Mouse (Mus musculus) skeletal muscle tissue, adult 2 months (tissue): ENCODE data around the gene Gdf15.

Experiments used
- DNase-seq: peaks from one replicate; pipeline ENCODE4 v3.0.0-alpha.2; 2012; ENCODE audit warnings: low read depth, low spot score

Gene Gdf15

GRCm38 (mm10) chr8:70632346-70632892 is at the start of gene Gdf15:
Gdf15 (minus strand) TSS chr8:70632456.
- DNase-seq, result no peak

GRCm38 (mm10) chr8:70681410-70681809 is 49.2 kb upstream of the Gdf15 start:
- peak; percentile 56 for DNase-seq

- DNase-seq, result no peak
Observed at GRCm38 (mm10) chr8:70680039-70680438, 47.8 kb upstream of the Gdf15 start.

GRCm38 (mm10) chr8:70679404-70679803 is 47.1 kb upstream of the Gdf15 start:
- DNase-seq, result no peak

GRCm38 (mm10) chr8:70678679-70679078 is 46.4 kb upstream of the Gdf15 start:
- no peak for DNase-seq

- no peak for DNase-seq
Observed at GRCm38 (mm10) chr8:70677451-70678080, 45.3 kb upstream of the Gdf15 start.

- no peak for DNase-seq
Observed at GRCm38 (mm10) chr8:70675336-70675735, 43.1 kb upstream of the Gdf15 start.

GRCm38 (mm10) chr8:70674716-70675115 is 42.5 kb upstream of the Gdf15 start:
- no peak for DNase-seq

- no peak for DNase-seq
Observed at GRCm38 (mm10) chr8:70674109-70674508, 41.9 kb upstream of the Gdf15 start.

- DNase-seq, result peak; percentile 100
Observed at GRCm38 (mm10) chr8:70673079-70673856, 41.0 kb upstream of the Gdf15 start, which contains the start of gene Lsm4. Lsm4 (plus strand) TSS chr8:70673248.

GRCm38 (mm10) chr8:70672325-70673078 is 40.2 kb upstream of the Gdf15 start:
- DNase-seq, result no peak

GRCm38 (mm10) chr8:70671615-70672324 is 39.5 kb upstream of the Gdf15 start:
- DNase-seq, result peak; percentile 85

- peak; percentile 71 for DNase-seq
Observed at GRCm38 (mm10) chr8:70667071-70667470, 34.8 kb upstream of the Gdf15 start.

GRCm38 (mm10) chr8:70665599-70665998 is 33.3 kb upstream of the Gdf15 start:
- no peak for DNase-seq

- no peak for DNase-seq
Observed at GRCm38 (mm10) chr8:70664631-70665030, 32.4 kb upstream of the Gdf15 start.

- no peak for DNase-seq
Observed at GRCm38 (mm10) chr8:70663691-70664090, 31.4 kb upstream of the Gdf15 start.

GRCm38 (mm10) chr8:70660273-70660725 is 28.0 kb upstream of the Gdf15 start, which contains the start of gene Pgpep1:
Pgpep1 (minus strand) TSS chr8:70660388.
- DNase-seq, result no peak

- peak; percentile 78 for DNase-seq
Observed at GRCm38 (mm10) chr8:70659604-70660272, 27.5 kb upstream of the Gdf15 start.

- DNase-seq, result peak; percentile 34
Observed at GRCm38 (mm10) chr8:70658897-70659603, 26.8 kb upstream of the Gdf15 start.

- no peak for DNase-seq
Observed at GRCm38 (mm10) chr8:70657739-70658138, 25.5 kb upstream of the Gdf15 start.
